In the genomic region with DNA sequence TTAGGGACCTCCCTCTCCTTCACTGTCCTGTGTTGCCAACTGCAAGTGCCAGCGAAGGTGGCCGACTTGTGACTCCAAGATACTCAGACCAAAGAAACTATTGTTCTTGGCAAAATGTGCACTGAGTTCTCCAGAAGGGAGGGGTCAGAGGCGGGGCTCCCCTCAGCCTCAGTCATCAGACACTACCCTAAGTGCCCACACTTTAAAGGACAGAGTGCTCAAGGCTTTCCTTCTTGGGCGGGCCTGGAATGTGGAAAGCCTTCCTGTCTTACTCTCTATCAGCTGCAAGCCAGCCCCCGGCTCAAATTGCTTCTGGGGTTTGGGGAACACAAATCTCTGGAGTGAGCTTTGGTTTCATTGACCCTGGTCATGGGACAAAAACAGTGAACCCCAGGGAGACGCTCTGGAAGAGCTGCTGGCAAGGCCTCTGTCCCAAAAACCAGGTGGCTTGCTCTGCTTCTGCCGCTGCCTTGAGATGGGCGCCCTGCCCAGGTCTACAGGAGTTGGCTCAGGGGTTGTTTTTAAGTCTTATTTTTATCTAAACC, we compare ENCODE assay signal across 10 mouse cellular contexts. TPM values are rescaled to one million over a fixed set of nuclear protein-coding genes. Genes with fewer than 3 reads are reported as not detected.
DNase-seq lines count a peak whose midpoint lies in the region; ATAC-seq and TF ChIP-seq lines count a peak whose summit lies in the region.
"Had no signal": no experiment of that assay in that cellular context is flagged by ENCODE, and none has a peak within 500 bp of the region (broad histone marks: within the 10 kb centered on the region; RNA-seq: fewer than 3 reads in every experiment).

No protein-coding gene starts in this region.

- peaks cover 63% of the 10 kb centered on the region for H3K36me3 ChIP-seq in ES-E14 (ENCODE audit: control insufficient read depth, insufficient read depth, low read length, poor library complexity, severe bottlenecking)
- H3K36me3 ChIP-seq in heart, embryonic 11.5 days (ENCODE audit: control insufficient read depth, insufficient read depth, low read length): peaks cover 25% of the 10 kb centered on the region
- peaks cover 31% of the 10 kb centered on the region for H3K36me3 ChIP-seq in lung, embryonic 16.5 days (ENCODE audit: control insufficient read depth, insufficient read depth, low read length)
- peaks cover 63% of the 10 kb centered on the region for H3K36me3 ChIP-seq in forebrain, embryonic 15.5 days

- H3K9me3 ChIP-seq in ES-E14 (ENCODE audit: control insufficient read depth, insufficient read depth, low read depth, low read length): no peaks in the 10 kb centered on the region
- no peaks in the 10 kb centered on the region for H3K9me3 ChIP-seq in heart, embryonic 11.5 days (replicated peaks; ENCODE audit: control insufficient read depth, low read length)
- H3K9me3 ChIP-seq in lung, embryonic 16.5 days (ENCODE audit: control insufficient read depth, low read length): no peaks in the 10 kb centered on the region
- no peaks in the 10 kb centered on the region for H3K9me3 ChIP-seq in forebrain, embryonic 15.5 days
- H3K9me3 ChIP-seq: G1E had no signal

- no peak overlapping the region for H3K4me3 ChIP-seq in ES-E14 (ENCODE audit: insufficient read depth in 1 of 2, low read depth in 1 of 2, low read length in 2 of 2, poor library complexity in 1 of 2, severe bottlenecking in 1 of 2)
- H3K4me3 ChIP-seq in heart, embryonic 11.5 days (ENCODE audit: low read depth, low read length): no peak overlapping the region
- no peak overlapping the region for H3K4me3 ChIP-seq in lung, embryonic 16.5 days (ENCODE audit: low read length)
- H3K4me3 ChIP-seq in forebrain, embryonic 15.5 days: no peak overlapping the region

- ATAC-seq in heart, embryonic 11.5 days (replicated peaks; ENCODE audit: insufficient number of reproducible peaks, low FRiP score, low TSS enrichment): no peak; the same call in 1 of the 2 replicates
- ATAC-seq in lung, embryonic 16.5 days (ENCODE audit: low read depth): peak; percentile 83
- no peak for ATAC-seq in forebrain, embryonic 15.5 days (replicated peaks)

- H3K4me1 ChIP-seq in ES-E14 (ENCODE audit: control insufficient read depth in 2 of 2, insufficient read depth in 2 of 2, low read length in 2 of 2, poor library complexity in 1 of 2): peaks cover 3 to 6% of the 10 kb centered on the region in 2 experiments; a peak in 2 of 4 replicates
- H3K4me1 ChIP-seq in heart, embryonic 11.5 days (ENCODE audit: control insufficient read depth, insufficient read depth, low read length): peaks cover 6% of the 10 kb centered on the region; the same call in 1 of the 2 replicates
- H3K4me1 ChIP-seq in lung, embryonic 16.5 days (replicated peaks; ENCODE audit: control insufficient read depth, insufficient read depth, low read length): peaks cover 8% of the 10 kb centered on the region
- no peaks in the 10 kb centered on the region for H3K4me1 ChIP-seq in forebrain, embryonic 15.5 days

- no peak overlapping the region for H3K27ac ChIP-seq in ES-E14 (ENCODE audit: insufficient read depth, low read depth, low read length, poor library complexity, severe bottlenecking)
- peak overlapping the region; percentile 10; the same call in 1 of the 2 replicates for H3K27ac ChIP-seq in heart, embryonic 11.5 days (ENCODE audit: low read depth, low read length)
- peak overlapping the region; percentile 81 for H3K27ac ChIP-seq in lung, embryonic 16.5 days (ENCODE audit: low read length)
- no peak overlapping the region for H3K27ac ChIP-seq in forebrain, embryonic 15.5 days (replicated peaks)

- WGBS in heart, embryonic 11.5 days (ENCODE audit: insufficient replicate concordance): 60% methylated on average over 8 of the region's 8 CpGs
- 46% methylated on average over 8 of the region's 8 CpGs for WGBS in lung, embryonic 16.5 days
- WGBS in forebrain, embryonic 15.5 days: 82% methylated on average over 8 of the region's 8 CpGs

- H3K4me2 ChIP-seq in heart, embryonic 11.5 days: no peak overlapping the region
- H3K4me2 ChIP-seq in lung, embryonic 16.5 days (ENCODE audit: low read depth, low read length): no peak overlapping the region
- H3K4me2 ChIP-seq in forebrain, embryonic 15.5 days (replicated peaks): no peak overlapping the region

- in situ Hi-C loops in ES-E14 (cut with MboI; ENCODE audit: low sequenced_read_pairs in 2 of 2, unreplicated experiment in 2 of 2): no loop called here

- no peaks in the 10 kb centered on the region for H3K27me3 ChIP-seq in heart, embryonic 11.5 days (ENCODE audit: control insufficient read depth, insufficient read depth, low read length)
- H3K27me3 ChIP-seq in lung, embryonic 16.5 days (ENCODE audit: control insufficient read depth, insufficient read depth, low read depth, low read length): no peaks in the 10 kb centered on the region
- H3K27me3 ChIP-seq in forebrain, embryonic 15.5 days: no peaks in the 10 kb centered on the region

- no peak overlapping the region for H3K9ac ChIP-seq in ES-E14 (ENCODE audit: insufficient read depth, low read depth, low read length, poor library complexity, severe bottlenecking)
- no peak overlapping the region for H3K9ac ChIP-seq in heart, embryonic 11.5 days (ENCODE audit: low read depth, low read length)
- no peak overlapping the region for H3K9ac ChIP-seq in lung, embryonic 16.5 days (ENCODE audit: low read length)
- no peak overlapping the region for H3K9ac ChIP-seq in forebrain, embryonic 15.5 days (replicated peaks)

- DNase-seq in cerebellum, postnatal 25 days: peak; percentile 45 to 55
- DNase-seq in cerebellum, postnatal 4 days (ENCODE audit: low spot score in 2 of 2): no peak
- DNase-seq in ES-E14 (ENCODE audit: low read depth, low spot score): peak; percentile 28
- DNase-seq in T-cell, adult 2 months (ENCODE audit: low spot score): no peak
- no peak for DNase-seq in cerebellum, adult 11 months

TF ChIP-seq in ES-E14, 5 proteins besides CTCF, POLR2A, EP300 and RAD21:
- no peak for TF ChIP-seq MAFK (IDR thresholded peaks at IDR 0.05; ENCODE audit: insufficient read depth, low read depth, low read length)
- TF ChIP-seq ZC3H11A (IDR thresholded peaks at IDR 0.05; ENCODE audit: borderline replicate concordance, low read depth, low read length): no peak
- no peak for TF ChIP-seq ZNF384 (IDR thresholded peaks at IDR 0.05; ENCODE audit: low read depth, low read length)
- TF ChIP-seq CHD2 (IDR thresholded peaks at IDR 0.05; ENCODE audit: low read depth, low read length): no peak
- TF ChIP-seq HCFC1 (IDR thresholded peaks at IDR 0.05; ENCODE audit: borderline replicate concordance, insufficient read depth, low read length): no peak

RNA-seq across cellular contexts. Expression of a gene that starts 33.9 kb away (rescaled TPM):
- total RNA-seq in ES-E14 (2012; rRNA removed): 8.0 and 13.2 TPM in 2 replicates
- 3.0 and 3.5 TPM in 2 replicates for polyA plus RNA-seq in heart, embryonic 11.5 days (2014; fragmentation: Nextera tagmentation; extraction: Ambion mirVana)
- 3.1 and 3.3 TPM in 2 replicates for polyA plus RNA-seq in lung, embryonic 16.5 days (2015; fragmentation: Nextera tagmentation; extraction: Ambion mirVana)
- polyA plus RNA-seq in forebrain, embryonic 15.5 days (2015; fragmentation: Nextera tagmentation; extraction: Ambion mirVana): 1.9 and 2.3 TPM in 2 replicates
- total RNA-seq: megakaryocyte, adult 5-6 weeks had no signal
- polyA plus RNA-seq: G1E had no signal

RNA-seq across cellular contexts. Expression of a gene that starts 34.0 kb away (rescaled TPM):
- total RNA-seq in ES-E14 (2012; rRNA removed): 14.0 and 19.7 TPM in 2 replicates
- polyA plus RNA-seq in heart, embryonic 11.5 days (2014; fragmentation: Nextera tagmentation; extraction: Ambion mirVana): 11.2 and 11.8 TPM in 2 replicates
- polyA plus RNA-seq in lung, embryonic 16.5 days (2015; fragmentation: Nextera tagmentation; extraction: Ambion mirVana): 22.8 and 28.7 TPM in 2 replicates
- 14.6 and 14.8 TPM in 2 replicates for polyA plus RNA-seq in forebrain, embryonic 15.5 days (2015; fragmentation: Nextera tagmentation; extraction: Ambion mirVana)

RNA-seq across cellular contexts. Expression of a gene that starts 39.4 kb away (rescaled TPM):
- total RNA-seq in ES-E14 (2012; rRNA removed): 32.1 and 43.7 TPM in 2 replicates
- 135 and 141 TPM in 2 replicates for polyA plus RNA-seq in heart, embryonic 11.5 days (2014; fragmentation: Nextera tagmentation; extraction: Ambion mirVana)
- 140 and 161 TPM in 2 replicates for polyA plus RNA-seq in lung, embryonic 16.5 days (2015; fragmentation: Nextera tagmentation; extraction: Ambion mirVana)
- polyA plus RNA-seq in forebrain, embryonic 15.5 days (2015; fragmentation: Nextera tagmentation; extraction: Ambion mirVana): 152 and 168 TPM in 2 replicates

RNA-seq across cellular contexts. Expression of a gene that starts 39.5 kb away (rescaled TPM):
- total RNA-seq in ES-E14 (2012; rRNA removed): 57.1 and 61.0 TPM in 2 replicates
- 49.4 and 53.4 TPM in 2 replicates for polyA plus RNA-seq in heart, embryonic 11.5 days (2014; fragmentation: Nextera tagmentation; extraction: Ambion mirVana)
- 63.4 and 64.7 TPM in 2 replicates for polyA plus RNA-seq in lung, embryonic 16.5 days (2015; fragmentation: Nextera tagmentation; extraction: Ambion mirVana)
- polyA plus RNA-seq in forebrain, embryonic 15.5 days (2015; fragmentation: Nextera tagmentation; extraction: Ambion mirVana): 41.0 and 43.9 TPM in 2 replicates

RNA-seq across cellular contexts. Expression of a gene that starts 48.5 kb away (rescaled TPM):
- total RNA-seq in ES-E14 (2012; rRNA removed): 20.0 and 29.1 TPM in 2 replicates
- 4.2 and 4.4 TPM in 2 replicates for polyA plus RNA-seq in heart, embryonic 11.5 days (2014; fragmentation: Nextera tagmentation; extraction: Ambion mirVana)
- polyA plus RNA-seq in lung, embryonic 16.5 days (2015; fragmentation: Nextera tagmentation; extraction: Ambion mirVana): 4.6 and 5.2 TPM in 2 replicates
- 3.4 and 3.8 TPM in 2 replicates for polyA plus RNA-seq in forebrain, embryonic 15.5 days (2015; fragmentation: Nextera tagmentation; extraction: Ambion mirVana)

Comparison
In these comparisons a context has a peak if more than half of its experiments do, and no peak if none do; other contexts are left out.
1. DNase-seq: peak in cerebellum, postnatal 25 days (2 of 2) and ES-E14 (single experiment); none in cerebellum, postnatal 4 days (0 of 2), T-cell, adult 2 months (single experiment) and cerebellum, adult 11 months (single experiment).
2. H3K27ac ChIP-seq: peak in heart, embryonic 11.5 days (single experiment) and lung, embryonic 16.5 days (single experiment); none in ES-E14 (single experiment) and forebrain, embryonic 15.5 days (single experiment).